Mouse (Mus musculus) layer of hippocampus, postnatal 10 days (tissue): ENCODE measurements around the gene Nup153. TPM values are rescaled to one million over a fixed set of nuclear protein-coding genes. Genes with fewer than 3 reads are reported as not detected.

Experiments used
- DNase-seq, 2 experiments: peaks; one replicate each; pipeline ENCODE4 v3.0.0; 2021; ENCODE audit warnings: low spot score in 2 of 2
- total RNA-seq, 2 experiments: library from RNA; stranded (reverse); gene quantifications; 2 replicates each; pipeline ENCODE4 v1.2.3; 2021

The Nup153 gene
- total RNA-seq, 2 experiments from 2014 or later = 53.2 to 56.4 TPM

DNA sequence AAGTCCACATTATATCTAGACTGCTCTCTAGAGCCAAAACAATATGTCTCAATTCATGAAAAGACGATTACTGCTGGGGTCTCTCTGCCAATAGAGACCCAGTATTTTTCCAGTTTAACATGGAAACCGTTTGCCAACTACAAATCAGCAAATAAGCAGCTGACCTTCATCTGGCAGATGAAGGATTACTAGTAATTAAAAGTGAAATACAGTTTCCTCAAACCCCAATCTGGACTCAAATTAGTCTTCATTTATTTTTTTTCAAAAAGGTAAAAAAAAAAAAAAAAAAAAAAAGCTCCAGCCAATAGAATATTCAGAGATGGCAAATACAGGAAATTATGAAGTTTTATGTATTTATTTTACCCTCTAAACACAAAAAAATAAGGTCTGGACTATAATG lies 2.3 kb upstream of the Nup153 start:
- DNase-seq = no peak

DNA sequence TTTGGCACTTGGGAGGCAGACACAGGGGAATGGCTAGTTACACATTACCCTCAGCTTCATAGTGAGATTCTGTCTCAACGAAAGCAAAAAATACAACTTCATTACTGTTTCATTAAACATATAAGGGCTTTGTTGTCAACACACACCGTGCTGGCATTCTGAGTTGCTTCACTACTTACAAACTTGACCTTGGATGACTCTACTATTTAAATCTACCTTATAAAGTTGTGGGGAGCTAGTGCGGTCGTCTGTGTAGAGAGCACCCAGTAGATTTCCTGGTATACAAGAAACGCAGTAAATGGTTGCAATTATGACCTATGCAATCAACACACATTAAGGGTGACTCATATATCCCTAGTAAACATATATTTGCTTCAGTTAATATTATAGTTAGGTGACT lies 671 bp upstream of the Nup153 start:
- no peak for DNase-seq

DNA sequence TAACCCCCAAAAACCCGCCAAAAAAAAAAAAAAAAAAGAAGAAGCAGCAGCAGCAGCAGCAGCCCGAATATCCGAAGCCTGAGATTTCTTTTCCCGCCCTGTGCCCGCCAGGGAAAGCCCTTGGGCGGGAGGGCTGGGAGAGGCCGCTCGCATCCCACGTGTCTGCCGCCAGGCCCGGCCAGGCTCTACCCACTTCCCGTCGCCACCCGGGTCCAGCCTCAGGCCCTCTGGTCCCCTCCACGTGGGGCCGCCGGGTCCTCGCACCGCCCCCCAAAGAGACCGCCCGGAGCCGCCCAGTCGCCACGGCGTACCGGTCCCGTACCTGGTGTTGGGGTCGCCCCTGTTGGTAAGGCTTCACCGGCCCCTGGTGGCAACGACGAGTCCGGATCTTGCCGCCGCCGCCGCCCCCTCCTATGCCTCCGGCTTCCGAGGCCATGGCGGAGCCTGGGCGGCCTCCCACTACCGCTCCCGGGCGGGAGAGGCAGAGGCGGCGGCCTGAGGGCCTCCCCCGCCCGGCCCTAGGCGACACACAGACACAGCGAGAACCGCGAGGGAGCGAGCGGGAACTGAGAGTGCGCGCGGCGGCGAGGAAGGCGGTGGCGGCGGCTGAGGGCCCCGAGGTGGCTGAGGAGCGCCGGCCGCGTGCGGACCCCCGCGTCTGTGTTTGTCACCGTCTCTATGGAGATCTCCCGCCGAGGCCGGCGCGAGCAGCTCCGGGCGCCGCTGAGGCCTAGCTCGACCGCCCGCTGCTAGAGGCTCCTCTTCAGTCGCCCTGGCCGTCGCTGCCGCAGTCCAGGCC lies 503 bp downstream of the Nup153 start:
- DNase-seq = peak; percentile 63 to 72

DNA sequence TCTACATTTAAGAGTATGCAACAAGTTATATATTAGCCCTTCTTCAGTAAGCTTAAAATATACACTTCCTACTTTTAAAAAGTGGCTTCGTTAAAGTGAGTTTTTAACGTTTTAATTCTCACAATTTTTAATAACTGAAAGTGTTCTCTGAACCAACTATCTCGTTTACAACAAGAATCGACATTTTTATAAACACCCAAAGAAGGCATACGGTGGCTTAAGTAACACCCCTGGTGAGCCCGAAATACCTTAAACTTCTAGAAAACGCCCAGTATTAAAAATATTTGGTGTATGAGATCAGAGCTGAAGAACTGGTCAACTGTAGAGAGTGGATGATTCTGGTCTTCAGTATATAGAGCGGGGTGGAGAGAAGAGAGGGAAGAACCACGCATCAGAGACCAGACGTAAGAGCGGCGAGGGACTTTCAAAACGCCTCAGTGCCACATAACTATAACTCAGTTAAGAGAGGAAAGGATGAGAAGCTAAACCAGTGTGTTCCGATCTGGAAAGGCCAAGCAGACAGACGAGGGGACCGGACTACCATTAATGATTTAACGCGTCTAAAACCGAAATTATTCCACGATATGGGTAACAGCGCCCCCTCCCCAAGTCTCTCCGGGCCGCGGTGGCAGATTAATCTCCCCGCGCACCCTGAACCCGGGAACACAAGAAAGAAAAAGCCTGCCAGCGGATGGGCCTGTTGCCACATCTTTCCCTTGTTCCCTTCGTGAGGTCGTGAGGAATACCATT lies 1.3 kb downstream of the Nup153 start:
- peak; percentile 35 to 59 for DNase-seq

DNA sequence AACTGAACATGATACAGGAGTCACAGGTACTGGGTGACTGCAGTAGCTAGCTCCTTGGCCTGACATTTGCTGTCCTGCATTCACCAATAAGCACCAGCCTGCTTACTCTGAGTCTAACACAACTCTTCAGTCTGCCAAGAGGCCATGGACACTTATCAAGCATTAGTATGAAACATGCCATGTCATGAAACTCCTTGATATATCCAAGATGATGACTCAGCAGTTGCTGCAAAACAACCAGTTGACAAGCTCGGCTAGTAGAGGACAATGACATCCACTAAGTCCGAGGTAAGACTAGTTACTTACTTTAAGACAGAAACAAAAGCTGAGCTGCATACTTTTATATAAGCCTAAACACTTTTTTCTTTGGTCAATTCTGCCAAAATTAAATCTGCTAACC lies 2.5 kb downstream of the Nup153 start:
- no peak for DNase-seq

DNA sequence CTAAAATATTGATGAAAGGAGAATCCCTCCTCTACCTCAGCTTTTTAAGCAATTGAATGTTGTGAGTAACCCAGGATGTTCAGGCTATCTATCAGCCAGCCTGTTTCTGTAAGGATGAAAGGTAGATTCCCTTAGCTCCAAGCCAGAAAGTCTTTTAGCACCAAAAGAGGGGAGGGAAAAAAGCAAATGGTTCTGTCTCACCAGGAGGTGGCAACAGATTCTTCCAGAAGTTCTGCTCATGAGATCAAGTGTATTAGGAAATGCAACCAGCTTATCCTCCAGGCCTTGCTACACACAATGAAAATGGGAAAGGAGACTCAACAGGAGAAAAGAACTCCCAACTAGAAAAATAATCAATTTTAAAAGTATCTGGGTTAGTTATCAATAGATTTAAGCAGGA lies 3.4 kb downstream of the Nup153 start:
- no peak for DNase-seq

DNA sequence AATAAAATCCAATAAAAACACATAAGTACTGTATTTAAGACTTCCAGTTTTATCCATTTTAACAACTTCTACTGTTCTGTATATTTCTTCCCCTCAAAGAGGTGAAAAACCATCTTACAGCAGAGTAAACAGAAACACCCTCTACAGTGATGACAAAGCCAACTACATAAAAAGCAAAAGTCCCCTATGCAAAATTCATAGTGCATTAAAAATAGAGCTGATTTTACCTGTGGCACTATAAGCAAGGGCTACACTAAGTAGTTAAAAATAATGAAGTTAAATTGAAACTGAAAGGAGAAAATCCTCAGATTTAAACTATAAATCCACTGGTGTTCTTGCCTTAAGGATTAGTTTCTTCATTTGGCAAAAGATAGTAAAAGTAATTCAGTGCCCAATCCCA lies 6.7 kb downstream of the Nup153 start:
- no peak for DNase-seq

DNA sequence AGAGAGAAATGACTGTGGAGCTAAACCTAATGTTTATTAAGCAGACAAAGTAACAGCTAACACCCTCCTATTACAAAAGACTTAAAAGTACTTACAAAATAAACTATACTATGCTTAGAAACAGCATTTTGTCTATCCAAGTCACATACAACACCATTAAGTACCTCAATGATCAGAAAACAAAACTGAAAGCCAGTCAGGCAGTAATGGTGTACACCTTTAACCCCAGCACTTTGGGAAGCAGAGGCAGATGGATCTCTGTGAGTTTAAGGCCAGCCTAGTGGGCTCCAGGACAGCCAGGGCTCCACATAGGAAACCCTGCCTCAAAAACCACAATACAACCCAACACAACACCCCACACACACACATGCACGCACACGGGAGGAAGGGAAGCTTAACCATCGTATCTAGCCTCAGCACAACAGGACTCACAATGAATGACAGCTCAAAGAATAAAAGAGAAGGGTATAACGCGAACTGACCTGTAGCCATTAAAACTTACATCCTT lies 8.8 kb downstream of the Nup153 start:
- DNase-seq = no peak

DNA sequence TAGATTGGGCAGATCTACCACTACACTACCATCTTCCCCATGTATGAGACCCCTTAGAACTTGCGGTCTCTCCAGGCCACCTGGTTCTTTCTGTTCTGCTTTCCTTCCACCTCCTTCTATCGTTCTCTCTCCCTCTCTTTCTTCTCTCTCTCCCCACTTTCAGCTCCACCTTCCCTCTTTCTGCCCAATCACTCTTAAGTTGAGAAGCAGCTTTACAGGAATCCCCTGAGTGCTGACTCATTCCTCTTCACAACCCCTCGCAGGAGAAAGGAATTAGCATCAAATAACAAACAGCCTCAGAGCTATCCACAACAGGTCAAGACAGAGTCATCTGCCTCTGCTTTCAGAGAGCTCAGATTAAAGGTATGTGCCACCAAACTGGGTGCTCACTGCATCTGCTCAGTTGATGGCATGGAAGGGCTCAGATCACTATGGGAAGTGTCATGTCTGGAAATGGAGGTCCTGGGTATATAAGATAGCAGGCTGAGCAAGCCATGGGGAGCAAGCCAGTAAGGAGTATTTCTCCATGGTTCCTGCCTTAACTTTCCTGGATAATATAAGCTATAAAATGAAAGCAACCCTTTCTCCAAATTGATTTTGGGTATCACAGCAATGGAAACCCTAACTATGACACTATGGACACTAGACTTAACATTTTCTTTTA lies 11.6 kb downstream of the Nup153 start:
- DNase-seq = no peak

DNA sequence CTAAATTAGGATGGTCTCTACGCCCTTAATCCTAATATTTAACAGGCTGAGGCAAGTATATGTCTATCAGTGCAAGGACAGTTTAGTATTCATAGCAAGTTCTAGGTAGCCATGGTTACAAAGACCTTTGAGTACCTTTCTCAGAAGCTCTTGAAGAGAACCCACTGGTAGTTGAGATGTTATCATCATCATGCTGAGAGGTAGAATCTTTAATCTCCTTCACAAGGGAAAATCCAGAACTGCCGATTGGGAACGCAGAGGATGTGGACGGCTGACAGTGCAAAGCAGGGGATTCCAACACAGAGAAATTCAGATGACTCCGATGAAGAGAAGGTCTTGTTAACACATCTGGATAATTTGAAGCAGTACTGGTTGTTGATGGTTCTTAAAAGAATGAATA lies 14.3 kb downstream of the Nup153 start:
- DNase-seq = no peak

DNA sequence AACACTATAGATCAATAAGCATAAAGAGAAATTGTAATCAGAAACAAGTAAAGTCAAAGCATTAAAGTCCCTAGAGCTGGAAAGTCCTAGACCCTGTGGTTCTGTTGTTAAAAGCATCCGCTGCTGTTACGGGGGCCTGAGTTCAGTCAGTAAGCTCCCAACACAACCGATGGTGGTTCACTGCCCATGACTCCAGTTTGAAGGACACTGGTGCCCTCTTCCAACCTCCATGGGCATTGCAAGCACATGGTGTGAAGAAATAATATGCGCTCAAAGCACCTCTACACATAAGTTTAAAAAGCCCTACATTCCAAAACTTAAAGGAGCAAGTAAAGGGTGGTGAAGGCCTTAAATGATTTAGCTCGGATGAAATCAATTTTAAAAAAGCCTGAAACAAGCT lies 24.6 kb downstream of the Nup153 start:
- DNase-seq = no peak

DNA sequence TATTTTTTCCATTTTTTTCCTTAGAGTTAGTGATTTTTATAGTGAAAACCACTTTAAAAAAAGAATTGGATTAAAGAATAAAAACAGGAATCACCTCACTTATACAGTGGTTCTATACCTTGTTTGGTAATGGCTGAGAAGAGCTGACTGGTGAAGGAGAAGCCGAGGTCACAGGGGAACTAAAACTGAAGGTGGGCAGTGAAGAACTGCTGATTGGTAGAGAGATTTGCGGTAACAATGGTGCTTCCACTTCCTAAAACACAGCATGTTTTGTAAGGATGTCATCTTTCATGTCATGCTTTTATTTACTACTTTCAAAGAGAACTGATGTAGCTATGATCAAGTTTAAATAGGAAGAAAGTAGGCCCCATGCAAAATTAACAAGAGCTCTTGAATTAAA lies 26.3 kb downstream of the Nup153 start:
- no peak for DNase-seq

DNA sequence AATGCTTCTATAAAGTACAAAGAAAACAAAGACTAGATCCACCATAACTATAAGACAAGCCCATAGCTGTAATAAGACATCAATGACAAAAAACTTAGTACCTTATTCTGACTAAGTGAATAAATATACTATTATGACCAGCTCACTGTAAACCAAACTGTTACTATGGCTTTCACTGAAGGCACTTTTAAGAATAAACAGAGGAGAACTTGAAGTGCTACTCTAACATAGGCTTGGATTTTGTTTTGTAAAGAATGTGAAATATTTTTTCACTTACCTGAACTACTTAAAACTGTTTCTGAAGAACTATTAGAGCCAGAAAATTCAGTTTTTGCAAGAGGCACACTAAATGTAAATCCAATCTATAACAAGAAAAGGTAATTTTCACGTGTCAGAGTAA lies 28.4 kb downstream of the Nup153 start:
- DNase-seq = no peak

DNA sequence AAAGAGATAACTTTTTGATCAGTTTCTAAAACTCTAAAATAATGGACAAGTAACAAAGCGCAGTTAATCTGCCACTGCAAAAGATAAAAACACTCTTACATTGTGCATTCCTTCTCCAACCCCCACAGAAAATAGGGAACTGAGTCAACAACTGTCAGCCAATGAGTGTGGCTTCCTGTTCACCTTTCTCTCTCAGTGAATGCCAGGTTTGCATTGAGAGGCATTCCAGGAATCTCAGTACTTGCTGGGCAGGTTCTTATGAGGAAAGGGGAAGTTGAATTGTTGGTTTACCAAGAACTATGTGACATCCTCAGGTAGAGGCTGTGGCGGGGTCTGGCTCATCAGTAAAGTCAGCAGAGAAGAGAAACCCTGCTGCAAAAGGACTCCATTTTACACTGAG lies 31.0 kb downstream of the Nup153 start:
- DNase-seq = no peak

DNA sequence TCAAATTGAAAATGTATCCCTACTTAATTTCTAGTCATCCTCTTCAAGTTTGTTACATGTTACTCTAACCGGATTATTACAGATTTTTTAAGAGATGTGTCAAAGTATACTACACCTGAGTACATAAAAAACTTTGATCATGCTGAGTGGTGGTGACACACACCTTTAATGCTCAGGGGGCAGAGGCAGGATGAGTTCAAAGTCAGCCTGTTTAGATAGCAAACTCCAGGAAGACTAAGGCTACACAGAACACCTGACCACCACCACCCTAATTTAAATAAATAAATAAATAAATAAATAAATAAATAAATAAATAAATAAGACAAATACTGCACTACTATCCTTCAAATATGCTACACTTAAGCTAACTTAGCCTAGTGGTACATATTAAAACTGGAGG lies 31.8 kb downstream of the Nup153 start:
- DNase-seq = no peak

DNA sequence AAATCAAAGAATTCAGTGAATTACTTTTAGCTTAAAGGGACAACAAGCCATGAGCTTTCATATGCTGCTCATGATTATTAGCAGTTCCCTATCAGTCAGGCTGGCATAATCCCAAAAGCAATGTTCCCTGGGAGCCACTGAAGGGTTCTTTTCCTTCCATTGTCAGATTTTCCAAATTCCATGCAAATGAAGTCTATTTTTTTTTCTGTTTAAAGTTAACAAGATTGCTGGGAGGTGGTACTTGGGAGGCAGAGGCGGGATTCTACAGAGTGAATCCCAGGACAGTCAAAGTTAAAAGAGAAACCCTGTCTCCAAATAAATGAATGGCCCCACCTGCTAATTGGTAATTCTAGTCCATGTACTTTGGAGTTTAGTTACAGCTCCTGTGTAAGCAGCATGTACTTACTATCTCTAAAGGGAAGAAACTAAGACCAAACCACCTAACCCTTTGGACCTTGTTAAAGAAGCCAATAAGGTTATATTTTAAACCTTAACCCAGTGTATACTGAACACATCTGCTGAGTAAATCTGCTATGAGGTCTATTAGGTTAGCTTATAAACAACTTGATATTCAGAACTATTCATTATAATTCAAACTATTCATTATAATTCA lies 32.3 kb downstream of the Nup153 start:
- DNase-seq = no peak

DNA sequence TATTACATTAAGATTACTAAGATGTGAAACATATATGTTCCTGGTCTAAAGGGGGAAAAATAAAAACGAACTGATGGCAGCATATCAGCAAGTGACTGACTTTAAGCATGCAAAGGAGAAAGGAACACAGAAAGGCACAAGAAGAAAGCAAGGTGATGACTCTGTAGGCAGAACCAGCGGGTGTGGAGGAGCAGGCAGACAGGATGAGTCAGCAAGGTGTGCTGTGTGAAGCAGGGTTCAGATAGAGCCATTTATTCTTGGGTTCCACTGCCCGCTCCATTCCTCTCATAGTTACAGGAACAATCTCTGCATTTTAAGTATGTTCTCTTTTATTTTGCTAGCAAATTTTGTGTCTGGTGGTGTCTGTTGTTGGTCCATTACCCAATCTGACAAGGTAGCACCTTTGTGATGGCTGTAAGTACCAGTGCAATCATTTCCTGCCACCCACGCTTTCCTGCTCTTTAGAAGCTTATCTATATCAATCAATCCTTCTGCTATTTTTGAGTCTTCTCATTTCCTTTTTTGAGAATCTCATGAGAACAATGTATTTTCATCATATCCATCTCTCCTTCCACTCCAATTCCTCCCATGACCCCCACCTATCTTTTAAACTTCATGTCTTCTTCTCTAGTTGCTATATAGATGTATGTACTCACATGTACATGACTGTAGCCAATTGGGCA lies 37.0 kb downstream of the Nup153 start:
- no peak for DNase-seq

DNA sequence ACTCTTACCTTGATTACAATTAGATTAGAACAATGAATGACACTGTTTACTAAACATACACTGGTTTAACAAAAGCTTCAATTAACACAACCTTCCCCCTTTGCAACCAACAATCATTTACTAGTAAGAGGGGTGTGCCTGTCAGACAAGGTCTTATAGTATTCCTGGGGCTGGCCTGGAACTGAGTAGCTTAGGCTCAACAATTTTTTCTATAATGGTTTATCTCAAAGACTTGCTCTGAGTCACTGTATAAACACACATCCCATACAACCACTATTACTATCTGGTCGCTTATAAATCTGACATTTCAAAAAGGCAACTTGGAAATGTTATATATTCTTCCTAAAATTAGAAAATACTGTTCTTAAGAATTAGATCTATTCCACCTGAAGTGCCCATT lies 44.4 kb downstream of the Nup153 start:
- no peak for DNase-seq

DNA sequence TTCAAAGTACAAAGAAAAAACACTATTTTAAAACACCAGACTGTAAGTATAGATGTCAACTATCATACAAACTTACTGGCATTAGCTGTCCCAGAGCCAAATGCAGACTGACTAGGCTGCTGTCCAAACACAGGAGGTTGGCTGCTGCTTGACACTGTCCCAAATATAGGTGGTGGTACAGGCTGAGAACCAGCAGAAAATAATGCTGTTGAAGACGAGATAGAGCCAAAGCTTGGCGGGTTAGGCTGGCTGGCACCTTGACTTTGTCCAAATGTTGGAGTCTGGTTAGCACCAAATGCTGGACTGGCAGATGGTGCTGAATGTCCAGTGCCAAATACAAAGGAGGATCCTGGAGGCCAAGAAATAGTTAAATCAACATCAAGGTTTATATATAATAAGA lies 44.8 kb downstream of the Nup153 start:
- no peak for DNase-seq

DNA sequence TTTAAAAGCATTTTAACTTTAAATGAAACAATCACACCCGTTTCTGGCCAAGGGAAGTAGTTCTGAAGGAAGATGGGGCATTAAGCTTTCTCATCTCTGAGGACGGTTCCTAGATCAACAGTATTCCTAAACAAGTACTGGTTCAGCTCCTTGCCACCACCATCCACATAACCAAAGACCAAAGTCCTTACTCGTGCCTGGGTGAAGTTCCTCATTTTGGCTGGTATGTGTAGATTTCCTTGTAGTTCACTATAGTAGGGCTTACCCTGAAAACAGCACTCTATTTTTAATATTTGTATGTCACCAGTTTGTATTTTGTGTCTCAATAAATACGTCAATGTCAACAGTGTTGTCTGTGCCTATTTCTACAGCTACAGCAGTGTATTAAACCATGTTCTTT lies 50.0 kb downstream of the Nup153 start:
- DNase-seq = no peak

DNA sequence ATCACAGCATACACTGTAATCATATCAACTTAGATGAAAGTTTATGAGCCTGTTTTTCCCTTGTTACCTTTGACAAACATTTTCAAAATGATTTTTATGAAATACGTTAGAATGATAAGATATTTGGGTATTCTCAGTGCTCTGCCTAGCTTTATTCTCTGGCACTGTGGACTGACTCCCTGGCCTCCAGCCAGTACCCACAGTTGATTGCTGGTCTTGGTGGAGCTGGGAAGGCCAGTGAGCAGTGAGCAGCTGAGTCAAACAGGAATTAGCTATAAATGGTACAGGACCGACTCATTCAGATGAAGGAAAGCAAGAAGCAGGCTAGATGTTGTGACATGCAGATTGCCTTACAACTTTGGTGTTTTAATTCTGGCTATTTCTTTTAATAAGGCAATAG lies 53.1 kb downstream of the Nup153 start:
- DNase-seq = no peak
